Mouse (Mus musculus) heart, adult 8-10 months (tissue): ENCODE measurements around the gene Slain1. TPM values are rescaled to one million over a fixed set of nuclear protein-coding genes. Genes with fewer than 3 reads are reported as not detected.

Source experiments
- DNase-seq: peaks from one replicate; pipeline ENCODE4 v3.0.0; 2022; ENCODE audit warnings: low spot score
- total RNA-seq, 4 experiments: library from RNA; stranded (reverse); gene quantifications; 2 replicates each; pipeline ENCODE4 v1.2.4; 2022

Slain1 gene
- total RNA-seq, 4 experiments from 2014 or later = 0.16 to 0.52 (median 0.36) TPM

DNA sequence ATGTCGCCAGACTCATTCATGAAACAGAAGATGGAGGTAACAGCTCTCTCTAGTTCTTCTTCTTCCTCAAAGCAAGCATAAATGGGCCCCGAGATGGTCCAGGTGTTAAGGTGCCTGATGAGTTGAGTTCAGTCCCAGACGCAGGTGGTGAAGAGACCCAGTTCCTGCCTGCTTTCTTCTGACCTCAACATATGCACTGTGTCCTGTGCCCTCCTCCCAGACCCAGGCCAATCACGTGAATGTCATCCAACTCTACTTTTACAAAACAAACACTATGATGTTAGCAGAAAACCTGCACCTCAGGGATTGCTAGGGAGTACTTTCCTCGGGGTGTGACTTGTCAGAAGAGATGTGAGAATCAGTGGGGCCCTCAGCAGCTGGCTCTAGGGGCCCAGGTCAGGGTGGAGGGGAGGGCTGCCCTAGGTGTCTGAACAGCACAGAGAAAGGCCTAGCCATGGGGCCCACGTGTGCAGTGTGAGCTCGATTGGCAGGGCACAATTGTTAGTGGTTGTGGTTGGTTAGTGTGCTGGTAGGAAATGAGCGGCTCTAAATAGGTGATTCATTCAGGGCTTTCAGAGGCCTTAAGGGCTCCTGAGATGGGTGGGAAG lies 16.4 kb downstream of the Slain1 start:
- DNase-seq = no peak

DNA sequence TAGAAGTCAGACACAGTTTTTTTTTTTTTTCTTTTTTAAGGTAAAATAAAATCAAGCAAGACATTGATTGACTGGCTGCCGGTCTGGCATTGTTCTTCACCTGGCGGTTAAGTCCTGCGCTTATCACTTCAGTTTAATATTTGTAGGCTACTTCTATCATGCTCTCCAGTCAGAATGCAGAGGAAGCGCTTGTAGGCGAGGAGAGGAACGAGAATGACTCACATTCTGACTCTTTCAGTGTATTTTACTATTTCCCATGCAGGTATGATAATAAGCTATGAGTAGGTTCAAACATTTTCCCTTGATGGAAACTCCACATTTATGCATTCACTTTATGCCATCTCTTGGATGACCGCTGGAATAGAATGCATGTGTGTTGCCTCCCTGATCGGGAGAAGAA lies 17.0 kb downstream of the Slain1 start:
- no peak for DNase-seq

DNA sequence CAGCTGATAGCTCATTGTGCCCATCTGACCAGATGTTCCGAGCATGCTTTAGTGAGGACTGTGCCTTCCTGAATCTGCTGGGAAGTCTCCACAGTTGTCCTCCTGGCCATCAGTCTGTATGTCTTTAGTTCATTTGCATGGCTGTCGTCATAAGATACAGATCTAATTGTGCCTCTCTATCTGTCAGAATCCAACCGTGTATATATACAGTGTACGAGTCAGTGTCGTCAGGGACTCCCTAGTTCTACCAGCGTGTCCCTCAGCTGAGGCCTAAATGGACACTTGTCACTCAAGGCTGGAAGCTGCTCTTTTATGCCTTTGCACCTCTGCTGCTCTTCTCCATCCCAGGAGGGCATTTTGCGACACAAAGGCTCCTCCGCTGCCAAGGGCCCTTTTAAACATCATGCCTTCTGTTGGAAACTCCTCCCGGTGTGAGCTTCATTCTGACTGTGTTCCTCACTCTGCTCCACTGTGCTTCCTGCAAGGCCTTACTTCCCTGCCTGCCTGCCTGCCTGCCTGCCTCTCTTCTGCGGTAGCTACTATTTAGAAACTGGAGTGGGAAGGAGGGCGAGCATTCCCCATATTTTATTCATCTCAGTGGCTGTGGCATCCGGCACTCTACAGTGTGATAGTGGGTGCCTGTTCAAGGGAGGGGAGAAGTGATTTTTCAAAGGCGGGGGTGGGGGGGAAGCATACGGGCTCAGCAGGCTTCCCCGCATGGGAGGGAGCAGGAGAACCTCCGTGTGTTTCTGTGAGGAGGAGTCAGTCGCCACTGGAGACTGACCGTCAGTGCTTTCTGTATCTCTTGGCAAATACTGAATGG lies 29.6 kb downstream of the Slain1 start:
- DNase-seq = no peak

DNA sequence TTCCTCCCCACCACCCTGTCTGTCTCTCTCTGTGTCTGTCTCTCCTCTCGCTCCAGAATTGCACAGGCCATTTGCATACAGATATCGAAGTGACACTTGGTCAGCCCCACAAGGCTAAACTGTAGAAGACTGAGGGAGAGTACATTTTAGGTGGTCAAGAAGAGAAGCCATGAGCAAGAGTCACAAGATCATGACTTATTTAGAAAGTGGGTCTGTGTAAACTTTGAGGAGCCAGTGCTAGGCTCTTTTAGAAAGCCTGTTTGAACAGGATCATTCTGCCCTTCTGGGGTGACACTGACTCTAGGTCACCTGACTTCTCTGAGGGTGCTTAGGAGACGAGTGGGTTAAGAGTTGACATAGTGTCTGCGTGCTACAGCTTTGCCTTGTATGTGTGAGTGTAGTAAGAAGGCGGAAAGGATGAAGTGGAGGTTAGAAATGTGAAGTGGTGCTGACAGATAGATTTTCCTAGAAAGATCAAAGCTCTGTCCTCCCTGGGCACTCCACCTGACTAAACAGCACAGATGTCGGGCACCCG lies 30.3 kb downstream of the Slain1 start:
- no peak for DNase-seq

DNA sequence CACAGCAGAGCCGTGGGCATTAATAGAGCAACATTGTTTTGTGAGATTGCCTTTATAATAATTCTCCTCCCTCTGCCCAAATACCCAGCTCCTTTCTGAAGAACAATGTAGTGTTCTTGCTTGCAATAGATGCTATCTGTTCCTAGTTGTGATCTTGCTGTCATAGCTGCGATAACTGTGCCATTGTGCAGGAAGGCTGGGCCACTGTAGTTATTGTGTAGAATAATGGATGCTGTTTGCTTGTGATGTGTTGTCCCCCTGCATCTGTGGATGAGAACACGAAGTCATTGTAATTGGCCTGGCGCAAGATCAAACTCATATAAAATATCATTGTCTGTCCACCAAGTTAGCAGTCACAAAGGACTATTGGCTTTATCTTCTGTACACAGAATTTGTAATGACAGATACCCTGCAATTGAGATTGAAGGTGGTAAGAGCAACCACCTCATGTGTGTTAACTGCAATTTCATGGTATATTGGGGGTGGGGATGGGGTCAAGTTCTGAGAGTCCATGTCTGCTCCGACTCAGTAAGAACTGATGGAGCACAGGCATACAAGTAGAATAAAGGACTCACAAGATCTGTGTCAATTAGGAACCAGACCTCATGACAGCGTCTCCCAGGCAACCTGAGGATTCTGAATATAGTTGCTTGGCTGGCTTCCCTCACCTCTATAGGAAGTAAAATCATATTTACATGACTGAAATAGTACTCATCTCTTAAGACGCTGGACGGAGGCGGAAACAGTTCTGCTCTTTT lies 32.8 kb downstream of the Slain1 start:
- no peak for DNase-seq

DNA sequence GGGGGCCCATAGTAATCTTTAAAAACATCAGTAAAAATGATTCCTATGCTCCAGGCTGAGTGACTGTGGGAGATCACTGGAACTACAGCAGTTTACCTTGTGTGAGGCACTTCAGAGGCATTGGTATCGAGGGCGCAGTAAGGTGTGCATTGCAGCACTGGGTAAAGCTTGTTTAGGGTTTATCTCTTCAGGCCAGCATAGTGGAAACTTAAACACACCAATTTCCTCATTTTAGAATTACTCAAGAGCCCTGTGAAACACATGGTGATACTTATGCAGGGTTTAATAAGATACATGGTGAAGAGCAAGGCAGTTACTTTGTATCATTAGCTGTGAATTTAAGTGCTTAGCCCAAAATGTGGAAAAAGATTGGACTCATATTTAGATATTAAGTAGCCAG lies 37.0 kb downstream of the Slain1 start:
- no peak for DNase-seq

DNA sequence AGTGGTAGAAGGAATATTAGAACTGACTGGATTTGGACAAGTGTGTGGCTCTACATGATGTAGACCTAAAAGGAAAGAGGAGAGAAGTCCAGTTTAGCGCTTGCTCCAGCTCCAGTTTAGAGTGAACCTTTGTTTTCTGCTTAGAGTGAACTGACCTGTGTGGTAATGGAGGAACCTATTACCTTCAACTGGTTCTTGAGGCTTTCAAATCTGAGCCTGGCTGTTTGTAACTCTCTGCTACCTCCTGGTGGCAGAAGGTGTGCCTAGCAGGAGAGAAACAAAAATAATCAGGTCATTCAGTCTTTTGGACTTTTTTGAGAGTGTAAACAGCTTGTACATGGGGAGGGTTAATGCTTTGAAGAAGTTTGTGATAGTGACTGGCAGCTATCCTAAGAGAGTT lies 44.3 kb downstream of the Slain1 start:
- peak; percentile 24 for DNase-seq

DNA sequence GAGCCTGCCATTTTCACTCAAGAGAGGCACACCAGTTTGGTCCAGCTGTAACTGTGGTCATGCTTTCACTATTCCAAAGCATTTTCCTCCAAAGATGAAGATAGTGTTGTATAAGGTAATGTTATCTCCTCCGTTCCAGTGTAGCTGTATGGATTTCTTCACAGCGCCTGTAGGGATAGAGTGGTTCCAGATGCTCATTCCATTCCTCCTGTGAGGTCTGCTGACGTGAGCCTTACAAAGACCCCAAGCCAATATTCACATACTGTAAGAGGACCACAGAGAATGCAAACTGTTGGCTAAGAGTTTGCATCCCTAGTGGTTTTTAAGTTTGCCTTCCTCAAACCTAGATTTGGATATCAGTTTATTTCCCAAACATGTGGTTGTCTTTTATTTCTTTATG lies 45.6 kb downstream of the Slain1 start:
- no peak for DNase-seq

DNA sequence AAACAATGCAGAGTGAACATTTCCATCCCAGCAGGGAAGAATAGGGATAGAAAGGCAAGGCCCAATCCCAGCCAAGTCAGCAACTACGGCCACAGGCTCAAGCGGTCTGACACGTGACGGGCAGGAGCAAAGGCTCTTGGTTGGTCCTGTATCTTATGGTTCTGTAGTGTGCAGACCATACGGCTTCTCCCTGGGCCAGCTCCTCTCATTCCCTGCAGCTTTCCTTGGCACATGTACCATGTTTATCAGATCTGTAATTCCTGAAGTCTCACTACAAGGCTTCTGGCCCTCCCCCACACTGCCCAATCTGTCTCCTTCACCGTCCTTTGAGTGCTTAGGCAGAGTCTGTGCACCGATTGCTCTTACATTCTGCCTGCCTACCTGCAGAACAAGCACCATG lies 47.1 kb downstream of the Slain1 start:
- no peak for DNase-seq

DNA sequence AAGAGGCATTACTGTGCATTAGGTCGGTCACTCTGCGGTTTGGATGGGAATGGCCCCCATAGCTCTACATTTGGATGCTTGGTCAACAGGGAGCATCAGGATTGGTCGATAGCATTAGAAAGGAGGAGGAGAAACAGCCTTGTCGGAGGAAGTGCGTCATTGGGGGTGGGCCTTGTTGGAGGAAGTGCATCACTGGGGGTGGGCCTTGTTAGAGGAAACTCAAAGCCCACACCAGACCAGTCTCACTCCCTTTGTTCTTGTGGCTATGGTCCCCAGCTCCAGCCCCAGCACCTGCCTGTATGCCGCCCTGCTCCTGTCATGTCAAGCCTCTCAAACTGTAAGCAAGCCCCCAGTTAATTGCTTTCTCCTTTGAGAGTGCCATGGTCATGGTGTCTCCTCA lies 49.3 kb downstream of the Slain1 start:
- no peak for DNase-seq

DNA sequence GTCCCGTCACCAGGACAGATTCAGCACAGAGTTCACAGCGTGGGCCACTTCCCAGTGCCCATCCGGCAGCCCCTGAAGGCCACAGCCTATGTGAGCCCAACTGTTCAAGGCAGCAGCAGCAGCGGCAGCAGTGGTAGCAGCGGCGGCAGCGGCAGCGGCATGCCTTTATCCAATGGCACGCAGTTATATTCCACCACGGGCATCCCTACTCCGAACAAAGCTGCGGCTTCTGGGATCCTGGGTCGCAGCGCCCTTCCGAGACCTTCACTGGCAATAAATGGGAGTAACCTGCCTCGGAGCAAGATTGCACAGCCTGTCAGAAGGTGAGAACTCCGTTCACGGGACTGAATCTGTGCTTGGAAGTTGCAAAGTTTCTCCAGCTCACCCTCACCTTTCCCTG lies 52.5 kb downstream of the Slain1 start:
- DNase-seq = no peak

DNA sequence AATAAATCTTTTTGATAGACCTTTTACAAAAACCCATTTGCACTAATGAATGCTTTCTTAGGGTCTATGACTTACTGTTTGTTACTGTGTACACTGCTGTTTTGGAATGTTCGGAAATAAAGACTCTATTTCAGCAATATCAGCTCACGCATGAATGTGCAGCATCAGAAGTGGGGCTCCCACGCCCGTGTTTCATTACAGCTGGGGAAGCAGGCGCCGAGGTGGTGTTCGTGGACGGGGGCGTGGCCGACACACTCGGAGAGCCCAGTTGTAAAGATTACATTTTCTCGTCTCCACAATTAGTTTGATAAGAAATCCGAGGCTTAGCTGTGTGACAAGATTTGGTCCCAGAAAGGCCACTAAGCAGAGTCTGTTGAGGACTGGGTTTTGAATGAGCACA lies 54.7 kb downstream of the Slain1 start:
- no peak for DNase-seq

DNA sequence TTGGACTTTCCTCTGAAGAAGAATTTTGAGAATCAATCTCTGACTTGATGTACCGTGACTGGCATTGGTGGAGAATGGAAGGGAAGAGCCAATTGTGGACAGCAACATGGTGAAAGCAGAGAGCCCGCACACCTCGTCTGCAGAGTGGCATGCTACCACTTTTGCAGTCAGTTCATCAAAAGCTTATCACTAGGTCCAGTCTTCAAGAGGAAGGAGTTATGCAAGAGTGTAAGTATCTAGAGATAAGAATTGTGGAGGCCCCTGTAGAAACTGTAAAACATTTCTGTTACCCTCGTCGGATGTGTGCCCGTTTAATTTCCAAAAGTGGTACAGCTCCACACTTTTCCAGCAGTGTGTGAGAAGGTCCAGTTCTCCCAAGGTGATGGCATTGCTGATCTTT lies 56.3 kb downstream of the Slain1 start:
- DNase-seq = no peak

DNA sequence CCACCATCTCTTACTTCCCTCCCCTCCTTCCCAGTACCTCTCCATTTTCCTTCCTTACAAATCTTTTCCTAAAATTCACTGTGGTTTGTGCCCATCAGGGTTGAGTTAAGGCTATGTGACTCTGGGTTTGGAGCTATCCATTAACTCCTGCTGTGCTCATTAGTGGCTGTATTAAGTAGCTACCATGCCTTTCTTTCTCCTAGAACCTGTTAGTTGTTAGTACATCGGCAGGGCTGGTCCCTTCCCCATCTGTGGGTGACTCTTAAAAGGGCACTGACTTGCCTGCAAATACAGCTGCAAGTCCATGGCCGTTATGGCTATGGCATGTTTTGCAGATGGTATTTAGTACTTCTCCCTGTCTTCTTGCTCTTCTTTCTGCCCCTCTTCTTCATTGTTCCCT lies 58.6 kb downstream of the Slain1 start:
- no peak for DNase-seq

DNA sequence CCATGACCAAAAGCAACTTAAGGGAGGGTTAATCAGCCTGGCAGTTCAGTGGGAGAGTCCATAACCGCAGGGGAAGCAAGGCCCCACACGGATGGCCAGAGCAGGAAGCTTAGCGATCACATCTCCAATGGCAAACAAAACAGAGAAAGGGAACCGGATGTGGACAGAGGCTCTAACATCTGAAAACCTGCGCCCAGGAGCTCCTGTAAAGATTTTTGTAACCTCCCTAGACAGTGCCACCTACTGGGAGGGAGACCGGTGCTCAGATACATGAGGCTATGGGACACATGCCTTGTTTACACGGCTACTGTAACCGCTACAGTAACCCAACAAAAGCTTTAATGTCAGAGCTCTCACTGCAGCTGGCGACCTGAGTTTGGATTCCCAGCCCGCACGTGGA lies 59.2 kb downstream of the Slain1 start:
- no peak for DNase-seq

DNA sequence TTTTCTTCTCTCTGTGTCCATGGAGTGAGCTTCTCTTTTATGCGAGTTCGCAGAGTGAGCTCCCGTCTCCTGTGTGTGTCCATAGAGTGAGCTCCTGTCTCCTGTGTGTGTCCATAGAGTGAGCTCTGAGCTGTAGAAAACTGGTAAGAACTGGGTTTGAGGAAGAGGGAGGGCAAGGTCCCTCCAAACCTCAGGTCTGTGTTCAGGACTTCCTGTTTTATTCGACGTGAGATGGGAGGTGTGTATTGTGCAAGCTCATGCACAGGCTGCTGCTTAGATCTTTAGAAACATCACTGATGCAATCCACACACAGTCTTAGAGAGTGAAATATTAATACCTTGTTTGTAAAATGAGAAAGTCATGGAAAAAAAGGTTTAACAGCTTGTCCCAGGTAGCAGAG lies 63.0 kb downstream of the Slain1 start:
- no peak for DNase-seq

DNA sequence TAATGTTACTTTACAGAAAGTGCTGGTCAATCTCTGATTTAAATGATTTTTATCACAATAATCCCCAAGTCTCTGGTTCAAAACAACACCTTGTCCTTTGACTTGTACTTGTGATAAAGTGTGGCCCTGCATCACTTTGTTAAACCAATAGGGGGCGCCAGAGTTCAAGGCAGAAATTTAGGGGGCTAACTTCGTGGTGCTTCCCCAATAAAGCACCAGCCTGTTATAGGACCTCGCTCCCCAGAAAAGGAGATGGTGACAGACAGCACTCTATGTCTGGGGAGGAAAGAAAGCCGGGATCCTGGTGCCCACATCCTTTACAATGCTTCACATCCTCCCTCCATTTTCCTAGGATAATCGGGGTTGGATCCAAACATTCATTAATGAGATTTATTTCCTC lies 67.5 kb downstream of the Slain1 start:
- no peak for DNase-seq

DNA sequence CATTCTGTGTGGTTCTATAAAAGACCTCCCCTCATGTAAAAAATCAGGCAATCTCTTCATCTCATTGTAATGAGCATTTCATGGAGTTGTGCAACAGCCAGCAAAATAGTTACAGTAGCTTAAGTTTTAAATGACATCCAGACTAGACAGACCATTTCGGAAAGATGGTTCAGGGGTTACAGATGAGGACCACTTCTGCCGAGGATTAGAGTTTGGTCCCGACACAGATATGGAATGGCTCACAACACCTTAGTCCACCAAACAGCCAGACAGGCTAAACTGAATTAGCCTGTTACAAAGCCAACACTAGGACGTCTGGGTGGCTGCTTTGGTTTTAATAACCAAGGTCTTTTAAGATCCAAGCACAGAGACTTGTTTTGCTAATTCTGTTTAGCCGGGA lies 68.0 kb downstream of the Slain1 start:
- DNase-seq = no peak

DNA sequence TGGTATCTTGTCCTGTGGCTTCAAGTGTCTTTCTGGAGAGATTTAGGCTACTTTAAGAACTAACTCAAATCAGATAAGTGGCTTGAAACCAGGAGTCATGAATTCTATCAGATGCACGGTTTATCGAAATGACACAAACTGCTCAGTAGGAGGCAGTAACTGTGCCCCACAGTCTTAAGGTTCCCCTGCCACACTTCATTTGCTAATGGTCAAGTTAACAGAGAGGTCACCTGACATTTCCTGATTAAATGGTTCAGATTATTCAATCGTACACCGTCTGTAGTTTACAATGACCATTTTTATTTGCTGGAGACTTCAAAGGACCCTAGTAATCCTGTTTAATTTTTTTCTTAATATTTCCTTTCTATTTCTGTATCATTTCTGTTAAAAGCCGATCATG lies 68.4 kb downstream of the Slain1 start:
- no peak for DNase-seq

DNA sequence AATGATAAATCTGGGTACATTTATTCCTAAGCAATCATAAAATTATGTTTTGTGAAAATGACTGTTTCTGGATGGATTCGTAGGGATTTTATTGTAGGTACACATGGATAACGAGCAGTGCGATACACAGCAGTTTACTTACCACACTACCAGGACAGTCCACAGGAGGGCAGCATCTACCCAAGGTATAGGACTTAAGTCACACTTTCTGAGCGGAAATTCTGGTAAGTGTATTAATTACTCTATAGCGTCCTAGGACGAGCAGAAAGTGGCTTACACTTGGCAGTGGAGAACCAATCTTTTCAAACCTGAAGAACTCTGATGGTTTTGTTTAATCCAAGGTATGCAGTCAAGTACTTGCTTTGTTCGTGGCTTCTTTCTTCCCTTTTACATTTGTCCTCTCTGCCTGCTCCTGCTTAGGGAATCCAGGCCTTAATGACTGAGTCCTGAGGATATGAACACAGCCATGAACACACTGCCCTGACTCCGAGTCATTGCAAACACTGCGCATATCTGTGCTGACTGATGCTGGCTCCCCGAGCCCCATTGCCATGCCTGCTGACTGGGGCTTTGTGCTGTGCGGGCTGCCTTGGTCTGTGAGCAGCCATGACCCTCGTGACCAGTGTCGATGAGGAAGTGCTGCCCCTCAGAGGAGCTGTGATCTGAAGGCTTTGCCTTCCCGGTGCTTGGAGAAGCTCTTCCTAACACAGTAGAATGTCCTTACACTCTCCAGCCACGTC lies 69.0 kb downstream of the Slain1 start:
- DNase-seq = peak; percentile 88

DNA sequence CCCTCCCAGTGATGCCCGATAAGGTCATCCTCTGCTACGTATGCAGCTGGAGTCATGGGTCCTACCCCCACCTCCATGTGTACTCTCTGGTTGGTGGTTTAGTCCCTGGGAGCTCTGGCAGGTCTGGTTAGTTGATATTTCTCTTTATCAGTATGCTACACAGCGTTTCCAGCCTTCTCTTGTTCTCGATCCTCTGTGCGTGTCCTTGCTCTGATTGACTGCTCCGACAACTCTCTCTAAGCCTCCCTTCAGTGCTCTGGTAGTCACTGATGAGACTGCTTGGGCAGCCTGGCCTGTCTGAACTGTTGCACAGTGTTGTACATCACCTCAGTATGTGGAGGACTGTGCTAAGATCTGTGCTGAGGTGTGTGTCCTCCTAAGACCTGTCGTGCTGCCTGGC lies 70.1 kb downstream of the Slain1 start:
- DNase-seq = no peak
